Mouse (Mus musculus) CH12.LX (cell line): ENCODE measurements at regions not wholly inside any gene's neighbourhood (a gene's known extent, or its start where the extent isn't known, plus 50 kb on each side); places are given as distances from the start of the nearest gene placed in this dataset.

Experiments
- DNase-seq: peaks from one replicate; pipeline ENCODE4 v3.0.0-alpha.2; 2013; ENCODE audit errors: extremely low read depth
- H3K27ac ChIP-seq: 2 replicates; pipeline ENCODE4 v1.5.1; 2012; ENCODE audit warnings: low read depth, mild to moderate bottlenecking, control low read depth, moderate library complexity; ENCODE audit not compliant: insufficient read depth
- H3K27me3 ChIP-seq: replicated peaks from 2 replicates; pipeline ENCODE3; 2012; ENCODE audit warnings: inconsistent platforms
- H3K36me3 ChIP-seq, 2 experiments: replicated peaks in 1 of 2; 2 replicates each; pipeline versions ENCODE3 to v1.6.1; 2012; ENCODE audit warnings: inconsistent platforms in 1 of 2, low read length in 1 of 2, mild to moderate bottlenecking in 1 of 2, mixed read lengths in 1 of 2, moderate library complexity in 1 of 2; ENCODE audit not compliant: control insufficient read depth in 1 of 2, insufficient read depth in 1 of 2
- H3K4me1 ChIP-seq, 2 experiments: 2 replicates each; pipeline ENCODE4 v1.6.1; 2012; ENCODE audit warnings: inconsistent platforms in 1 of 2, moderate library complexity in 1 of 2; ENCODE audit not compliant: insufficient read depth in 2 of 2, control insufficient read depth in 1 of 2
- H3K4me2 ChIP-seq: 2 replicates; pipeline ENCODE4 v1.6.1; 2012; ENCODE audit warnings: low read depth, mild to moderate bottlenecking, control low read depth; ENCODE audit not compliant: poor library complexity, insufficient read depth, severe bottlenecking
- H3K4me3 ChIP-seq, 3 experiments: fragments of 150-350 bp in 1 of 3; sonication (generic) in 1 of 3; replicated peaks in 1 of 3; 2 replicates each; pipeline versions ENCODE3 to v1.5.1; 2011 to 2012; ENCODE audit warnings: low read depth in 2 of 3, low read length in 2 of 3, mild to moderate bottlenecking in 2 of 3, moderate library complexity in 2 of 3, control low read depth in 1 of 3, improper control_type of control experiment in 1 of 3, inconsistent platforms in 1 of 3, mixed read lengths in 1 of 3; ENCODE audit not compliant: poor library complexity in 1 of 3
- H3K79me2 ChIP-seq: replicated peaks from 2 replicates; pipeline ENCODE4 v1.6.1; 2012; ENCODE audit warnings: mild to moderate bottlenecking, moderate library complexity; ENCODE audit not compliant: control insufficient read depth, poor library complexity, insufficient read depth, severe bottlenecking; ENCODE audit errors: extremely low read depth
- H3K9ac ChIP-seq: 2 replicates; pipeline ENCODE4 v1.6.1; 2012; ENCODE audit warnings: low read depth, mild to moderate bottlenecking, control low read depth, moderate library complexity; ENCODE audit not compliant: insufficient read depth
- H3K9me3 ChIP-seq: replicated peaks from 2 replicates; pipeline ENCODE3; 2012; ENCODE audit warnings: low read length, inconsistent platforms, mixed read lengths
- BHLHE40 ChIP-seq: IDR thresholded peaks from 2 replicates; pipeline ENCODE4 v1.6.1; 2011; ENCODE audit warnings: mild to moderate bottlenecking, low read depth, low read length, improper control_type of control experiment
- CTCF ChIP-seq, 2 experiments: IDR thresholded peaks in 1 of 2; conservative IDR thresholded peaks in 1 of 2; 2 replicates each; pipeline ENCODE4 v1.5.1; 2011 to 2012; ENCODE audit warnings: low read depth in 2 of 2, low read length in 2 of 2, improper control_type of control experiment in 1 of 2, inconsistent platforms in 1 of 2, mild to moderate bottlenecking in 1 of 2, moderate library complexity in 1 of 2
- ELF1 ChIP-seq: IDR thresholded peaks from 2 replicates; pipeline ENCODE4 v1.6.1; 2014; ENCODE audit warnings: low read depth, mild to moderate bottlenecking, inconsistent platforms, low read length, improper control_type of control experiment
- EP300 ChIP-seq: IDR thresholded peaks from 2 replicates; pipeline ENCODE4 v1.6.1; 2011; ENCODE audit warnings: low read length, improper control_type of control experiment
- GABPA ChIP-seq: IDR thresholded peaks from 2 replicates; pipeline ENCODE4 v1.6.1; 2012; ENCODE audit warnings: low read depth, low read length, improper control_type of control experiment, inconsistent platforms; ENCODE audit not compliant: insufficient replicate concordance
- HCFC1 ChIP-seq: IDR thresholded peaks from 2 replicates; pipeline ENCODE4 v1.6.1; 2012; ENCODE audit warnings: low read depth, mild to moderate bottlenecking, inconsistent platforms, low read length, improper control_type of control experiment
- KAT2A ChIP-seq: IDR thresholded peaks from 2 replicates; pipeline ENCODE4 v1.6.1; 2012; ENCODE audit warnings: low read length, improper control_type of control experiment, inconsistent platforms; ENCODE audit not compliant: insufficient replicate concordance
- MAFK ChIP-seq: IDR thresholded peaks from 2 replicates; pipeline ENCODE4 v1.6.1; 2011; ENCODE audit warnings: low read length, improper control_type of control experiment; ENCODE audit not compliant: insufficient replicate concordance
- MAX ChIP-seq: IDR thresholded peaks from 2 replicates; pipeline ENCODE4 v1.6.1; 2011; ENCODE audit warnings: low read length, improper control_type of control experiment
- MXI1 ChIP-seq: IDR thresholded peaks from 2 replicates; pipeline ENCODE4 v1.6.1; 2011; ENCODE audit warnings: mild to moderate bottlenecking, low read depth, low read length, improper control_type of control experiment
- MYC ChIP-seq: IDR thresholded peaks from 2 replicates; pipeline ENCODE4 v1.6.1; 2011; ENCODE audit warnings: low read depth, mild to moderate bottlenecking, improper control_type of control experiment, low read length
- NRF1 ChIP-seq: IDR thresholded peaks from 2 replicates; pipeline ENCODE4 v1.6.1; 2014; ENCODE audit warnings: low read depth, mild to moderate bottlenecking, inconsistent platforms, low read length, improper control_type of control experiment, moderate library complexity
- POLR2A ChIP-seq: IDR thresholded peaks from 2 replicates; pipeline ENCODE4 v1.6.1; 2011; ENCODE audit warnings: low read depth, mild to moderate bottlenecking, improper control_type of control experiment, low read length
- RAD21 ChIP-seq: IDR thresholded peaks from 2 replicates; pipeline ENCODE4 v1.6.1; 2011; ENCODE audit warnings: low read depth, mild to moderate bottlenecking, low read length, improper control_type of control experiment, moderate library complexity
- TCF12 ChIP-seq: IDR thresholded peaks from 2 replicates; pipeline ENCODE4 v1.6.1; 2014; ENCODE audit warnings: low read depth, mild to moderate bottlenecking, inconsistent platforms, low read length, improper control_type of control experiment
- UBTF ChIP-seq: IDR thresholded peaks from 2 replicates; pipeline ENCODE4 v1.6.1; 2012; ENCODE audit warnings: low read depth, mild to moderate bottlenecking, inconsistent platforms, low read length, improper control_type of control experiment, moderate library complexity
- ZMIZ1 ChIP-seq: IDR thresholded peaks from 2 replicates; pipeline ENCODE4 v1.6.1; 2012; ENCODE audit warnings: low read depth, mild to moderate bottlenecking, inconsistent platforms, low read length, improper control_type of control experiment
- ZNF384 ChIP-seq: IDR thresholded peaks from 2 replicates; pipeline ENCODE4 v1.6.1; 2012; ENCODE audit warnings: low read depth, low read length, improper control_type of control experiment, inconsistent platforms
- dilution Hi-C: fragments of 300-500 bp; cut with MboI; formaldehyde crosslinking; loops from 2 replicates; pipeline ENCODE4 v1.14.3; 2020; ENCODE audit warnings: low sequenced_read_pairs; ENCODE audit not compliant: extremely low pct_unique_long_range_greater_than_20kb, extremely low pct_ligation_motif_present
- in situ Hi-C: fragments of 300-500 bp; cut with MboI; formaldehyde crosslinking; loops from 3 replicates; pipeline ENCODE4 v1.14.3; 2019; ENCODE audit warnings: low sequenced_read_pairs, low pct_ligation_motif_present, low pct_unique_long_range_greater_than_20kb, mixed read lengths

- in situ Hi-C loops (no loop called here), dilution Hi-C loops (no loop called here)
- Histone ChIP-seq H3K4me2 (no peak overlapping the region), H3K9me3 (no peaks in the 10 kb centered on the region), H3K4me3 (no peak overlapping the region), H3K9ac (no peak overlapping the region), H3K79me2 (no peaks in the 10 kb centered on the region), H3K36me3 (no peaks in the 10 kb centered on the region), H3K27me3 (no peaks in the 10 kb centered on the region), H3K27ac (no peak overlapping the region), H3K4me1 (peaks cover 0 to 6% of the 10 kb centered on the region in 2 experiments; a peak in 2 of 4 replicates)
- no peak for TF ChIP-seq NRF1
- TF ChIP-seq ZMIZ1 = no peak
- no peak for TF ChIP-seq UBTF
- no peak for TF ChIP-seq KAT2A
- TF ChIP-seq RAD21 = no peak
- TF ChIP-seq EP300 = no peak
- no peak for TF ChIP-seq HCFC1
- no peak for TF ChIP-seq GABPA
- no peak for TF ChIP-seq ZNF384
- TF ChIP-seq CTCF (conservative IDR thresholded peaks at IDR 0.05 in 1 of 2, IDR thresholded peaks at IDR 0.05 in 1 of 2; ENCODE audit: low read depth in 2 of 2, low read length in 2 of 2) = no peak
- no peak for TF ChIP-seq BHLHE40
- TF ChIP-seq TCF12 = no peak
- no peak for TF ChIP-seq POLR2A
- TF ChIP-seq MAX = no peak
- no peak for TF ChIP-seq ELF1
- DNase-seq = no peak
Observed at GRCm38 (mm10) chr5:102395608-102396146, 85.5 kb upstream of the Arhgap24 start.

- in situ Hi-C loops = no loop called here
- dilution Hi-C loops = no loop called here
- H3K4me1 ChIP-seq = peaks cover 0 to 6% of the 10 kb centered on the region in 2 experiments; a peak in 2 of 4 replicates
- H3K27me3 ChIP-seq = no peaks in the 10 kb centered on the region
- H3K27ac ChIP-seq = no peak overlapping the region
- TF ChIP-seq MXI1 (no peak), MAFK (no peak), RAD21 (no peak), MYC (no peak)
- no peak for DNase-seq
- H3K9me3 ChIP-seq = no peaks in the 10 kb centered on the region
- H3K9ac ChIP-seq = no peak overlapping the region
- H3K36me3 ChIP-seq = no peaks in the 10 kb centered on the region
- H3K4me2 ChIP-seq = no peak overlapping the region
- H3K4me3 ChIP-seq = no peak overlapping the region
- no peaks in the 10 kb centered on the region for H3K79me2 ChIP-seq
Observed at GRCm38 (mm10) chr5:102399006-102399405, 82.2 kb upstream of the Arhgap24 start.
